Mouse (Mus musculus) urinary bladder, postnatal 10 days (tissue): ENCODE measurements at regions not wholly inside any gene's neighbourhood (a gene's known extent, or its start where the extent isn't known, plus 50 kb on each side); places are given as distances from the start of the nearest gene placed in this dataset.
A peak's percentile ranks its signal among the peaks of the same experiment; 100 is the strongest.

Experiments used
- DNase-seq: peaks from one replicate; pipeline ENCODE4 v3.0.0; 2022; ENCODE audit warnings: low spot score

GRCm38 (mm10) chr7:135767493-135767892 is 51.3 kb upstream of the Mki67 start:
- no peak for DNase-seq

- DNase-seq: no peak
Observed at GRCm38 (mm10) chr7:135768064-135768463, 51.9 kb upstream of the Mki67 start.

- peak; percentile 61 for DNase-seq
Observed at GRCm38 (mm10) chr7:135768592-135768991, 52.4 kb upstream of the Mki67 start.

- DNase-seq: no peak
Observed at GRCm38 (mm10) chr7:135769082-135769673, 53.0 kb upstream of the Mki67 start.

GRCm38 (mm10) chr7:135770051-135770450 is 53.9 kb upstream of the Mki67 start:
- DNase-seq: no peak

GRCm38 (mm10) chr7:135775832-135776433 is 59.8 kb upstream of the Mki67 start:
- no peak for DNase-seq

- DNase-seq: no peak
Observed at GRCm38 (mm10) chr7:135790167-135790566, 74.0 kb upstream of the Mki67 start.

- no peak for DNase-seq
Observed at GRCm38 (mm10) chr7:135790978-135791377, 74.8 kb upstream of the Mki67 start.

- no peak for DNase-seq
Observed at GRCm38 (mm10) chr7:135791953-135792690, 76.0 kb upstream of the Mki67 start.

- no peak for DNase-seq
Observed at GRCm38 (mm10) chr7:135792918-135793317, 76.8 kb upstream of the Mki67 start.

GRCm38 (mm10) chr7:135794238-135794637 is 78.1 kb upstream of the Mki67 start:
- no peak for DNase-seq

- DNase-seq: no peak
Observed at GRCm38 (mm10) chr7:135794679-135795078, 78.5 kb upstream of the Mki67 start.

- no peak for DNase-seq
Observed at GRCm38 (mm10) chr7:135798441-135798840, 82.3 kb upstream of the Mki67 start.

GRCm38 (mm10) chr7:135802598-135803121 is 86.5 kb upstream of the Mki67 start:
- DNase-seq: no peak

GRCm38 (mm10) chr7:135804730-135805129 is 88.6 kb upstream of the Mki67 start:
- no peak for DNase-seq

- DNase-seq: no peak
Observed at GRCm38 (mm10) chr7:135806139-135806538, 90.0 kb upstream of the Mki67 start.

GRCm38 (mm10) chr7:135806673-135807072 is 90.5 kb upstream of the Mki67 start:
- DNase-seq: no peak

GRCm38 (mm10) chr7:135809167-135809566 is 93.0 kb upstream of the Mki67 start:
- DNase-seq: no peak

- no peak for DNase-seq
Observed at GRCm38 (mm10) chr7:135809751-135810379, 93.7 kb upstream of the Mki67 start.

GRCm38 (mm10) chr7:135810971-135811370 is 94.8 kb upstream of the Mki67 start:
- DNase-seq: no peak

GRCm38 (mm10) chr7:135813616-135814015 is 97.5 kb upstream of the Mki67 start:
- DNase-seq: no peak

- no peak for DNase-seq
Observed at GRCm38 (mm10) chr7:135816191-135816590, 100.0 kb upstream of the Mki67 start.

GRCm38 (mm10) chr7:135817868-135818267 is 101.7 kb upstream of the Mki67 start:
- no peak for DNase-seq
